Mouse (Mus musculus): ENCODE results near the gene Rasgrf1. TPM values are rescaled to one million over a fixed set of nuclear protein-coding genes. Genes with fewer than 3 reads are reported as not detected.

Gene Rasgrf1
- total RNA-seq, 2 experiments from 2014 or later: 0.06 TPM; not detected in 1

DNA sequence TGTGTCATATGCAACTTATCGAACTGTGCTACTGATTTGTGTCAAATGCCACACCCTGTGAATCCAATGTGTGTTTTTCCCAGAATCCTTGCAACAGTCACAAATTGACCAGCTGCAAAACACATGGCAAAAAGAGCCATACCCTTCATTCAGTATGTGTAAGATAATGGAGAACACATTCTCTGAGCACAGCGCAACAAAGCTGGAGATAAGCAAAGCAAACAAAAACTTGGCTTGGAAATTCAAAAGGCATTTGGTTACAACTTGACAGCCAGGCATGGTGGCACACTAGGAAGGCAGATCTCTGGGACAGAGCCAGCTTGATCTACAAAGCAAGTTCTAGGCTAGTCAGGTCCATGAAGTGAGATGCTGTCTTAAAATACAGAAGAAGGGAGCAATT, 6.9 kb upstream of the Rasgrf1 start:
- intact Hi-C loops (cut with DNase I): no loop called here
- no peak for DNase-seq (ENCODE audit: low spot score)

DNA sequence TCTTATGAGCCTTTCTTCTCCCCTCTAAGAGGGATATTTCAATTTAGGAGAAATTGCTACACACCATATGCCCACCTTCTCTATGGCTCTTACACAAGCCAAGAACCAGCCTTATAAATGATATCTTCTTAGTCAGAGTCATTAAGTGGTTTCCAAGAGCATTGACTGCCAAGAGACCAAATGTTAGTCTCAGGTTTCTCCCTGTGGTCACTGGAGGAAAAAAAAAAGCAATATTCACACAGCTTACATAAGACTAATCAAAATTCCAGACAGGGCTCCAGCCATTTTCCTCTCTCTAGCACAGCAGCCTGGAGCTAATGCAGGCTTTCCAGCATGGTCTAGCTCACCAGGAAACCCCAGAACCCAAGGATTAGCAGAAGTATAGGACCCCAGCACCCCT, 3.1 kb upstream of the Rasgrf1 start:
- intact Hi-C loops (cut with DNase I): no loop called here
- no peak for DNase-seq (ENCODE audit: low spot score)

DNA sequence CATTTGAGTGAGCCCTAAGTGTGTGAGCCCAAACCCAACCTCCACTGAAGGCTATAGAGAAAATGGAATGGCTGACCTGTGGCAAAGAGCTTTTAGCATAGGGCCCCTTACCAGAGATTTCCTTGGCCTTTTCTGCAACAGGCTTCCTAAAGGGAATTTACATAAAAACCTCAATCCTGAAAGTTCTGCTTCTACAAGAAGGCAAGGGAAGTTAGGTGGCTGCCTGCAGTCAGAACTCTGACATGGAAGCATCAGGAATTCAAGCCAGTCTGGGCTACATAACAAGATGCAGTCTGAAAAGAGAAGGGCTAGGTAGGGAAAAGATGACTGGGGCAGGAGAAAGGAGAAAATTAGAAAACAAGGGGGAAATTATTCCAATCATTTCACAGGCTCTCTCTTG, 1.8 kb upstream of the Rasgrf1 start:
- intact Hi-C loops (cut with DNase I): no loop called here
- DNase-seq (ENCODE audit: low spot score): no peak

- intact Hi-C loops (cut with DNase I): no loop called here
Observed at GRCm38 (mm10) chr9:89908601-89909000, 1.1 kb upstream of the Rasgrf1 start.

GRCm38 (mm10) chr9:89910011-89910400, 298 bp downstream of the Rasgrf1 start:
- intact Hi-C loops (cut with DNase I): no loop called here
- no peak for DNase-seq (ENCODE audit: low spot score)

More at GRCm38 (mm10) chr9:89908601-89909000, 1.1 kb upstream of the Rasgrf1 start:
- no peak for DNase-seq (ENCODE audit: low spot score)

- DNase-seq (ENCODE audit: low spot score): no peak
- intact Hi-C loops (cut with DNase I): no loop called here
Observed at GRCm38 (mm10) chr9:89910741-89911444, 1.2 kb downstream of the Rasgrf1 start.

GRCm38 (mm10) chr9:89911891-89912549, 2.3 kb downstream of the Rasgrf1 start:
- intact Hi-C loops (cut with DNase I): no loop called here
- no peak for DNase-seq (ENCODE audit: low spot score)

DNA sequence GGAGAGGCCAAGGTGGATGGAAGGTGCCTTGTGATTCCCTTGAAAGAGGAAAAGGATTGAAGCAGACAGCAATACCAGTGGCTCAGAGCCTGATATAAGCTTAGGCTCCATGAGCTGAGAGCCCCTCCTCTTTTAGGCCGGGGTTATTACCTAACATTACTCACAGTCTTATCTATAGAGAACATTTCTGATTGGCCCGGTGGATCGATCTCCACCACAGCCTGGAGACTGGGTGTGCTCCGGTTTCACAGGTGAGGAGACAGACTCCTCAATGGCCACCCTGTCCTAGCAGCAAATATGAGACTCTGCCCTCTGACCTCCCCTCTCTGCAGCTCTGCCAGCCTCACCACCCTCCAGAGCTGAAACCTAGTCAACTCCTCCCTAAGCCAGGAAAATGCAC, 3.4 kb downstream of the Rasgrf1 start:
- DNase-seq (ENCODE audit: low spot score): no peak
- intact Hi-C loops (cut with DNase I): no loop called here

GRCm38 (mm10) chr9:89916471-89916870, 6.8 kb downstream of the Rasgrf1 start:
- no peak for DNase-seq (ENCODE audit: low spot score)
- intact Hi-C loops (cut with DNase I): no loop called here

- no peak for DNase-seq (ENCODE audit: low spot score)
- intact Hi-C loops (cut with DNase I): no loop called here
Observed at GRCm38 (mm10) chr9:89917431-89917830, 7.7 kb downstream of the Rasgrf1 start.

GRCm38 (mm10) chr9:89918832-89919231, 9.1 kb downstream of the Rasgrf1 start:
- intact Hi-C loops (cut with DNase I): no loop called here
- DNase-seq (ENCODE audit: low spot score): no peak

GRCm38 (mm10) chr9:89921121-89921520, 11.4 kb downstream of the Rasgrf1 start:
- intact Hi-C loops (cut with DNase I): no loop called here
- no peak for DNase-seq (ENCODE audit: low spot score)

DNA sequence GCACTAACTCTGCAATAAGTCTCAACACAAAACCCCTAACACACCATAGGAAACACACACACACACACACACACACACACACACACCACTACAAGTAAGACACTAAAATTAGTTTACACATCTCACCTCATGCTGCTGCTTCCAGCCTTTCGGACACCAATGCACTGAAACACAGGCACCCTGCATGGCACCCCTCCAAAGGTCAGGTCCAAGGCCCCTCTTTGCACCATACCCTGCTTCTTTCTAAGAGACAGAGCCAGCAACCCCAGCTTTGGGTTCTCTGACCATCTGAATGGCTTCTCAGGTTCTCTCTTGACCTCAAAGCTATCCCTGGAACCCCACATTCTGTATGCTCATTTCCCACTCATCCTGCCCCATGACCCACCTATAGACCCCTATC, 13.0 kb downstream of the Rasgrf1 start:
- no peak for DNase-seq (ENCODE audit: low spot score)
- intact Hi-C loops (cut with DNase I): no loop called here

DNA sequence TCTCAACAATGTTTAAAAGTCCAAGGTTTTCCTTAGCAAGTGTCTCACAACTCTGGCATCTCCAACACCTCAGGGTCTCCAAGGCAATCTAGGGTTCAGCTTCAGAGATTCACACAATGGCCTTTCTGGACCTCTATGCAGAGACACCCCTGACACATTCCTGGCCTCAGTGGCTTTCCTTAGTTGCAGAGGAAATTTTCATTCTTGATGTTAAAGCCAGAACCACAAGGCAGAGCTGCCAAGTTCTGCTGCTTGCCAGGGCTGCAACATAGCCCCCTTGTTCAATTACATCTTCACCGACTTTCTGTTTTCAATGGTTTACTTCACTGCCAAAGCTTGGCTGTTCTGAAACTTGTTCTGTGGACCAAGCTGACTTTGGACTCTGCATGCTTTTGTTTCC, 15.1 kb downstream of the Rasgrf1 start:
- DNase-seq (ENCODE audit: low spot score): no peak
- intact Hi-C loops (cut with DNase I): no loop called here

- DNase-seq (ENCODE audit: low spot score): no peak
- intact Hi-C loops (cut with DNase I): no loop called here
Observed at GRCm38 (mm10) chr9:89928497-89928896, 18.8 kb downstream of the Rasgrf1 start.

- intact Hi-C loops (cut with DNase I): no loop called here
- DNase-seq (ENCODE audit: low spot score): no peak
Observed at GRCm38 (mm10) chr9:89940428-89940827, 30.7 kb downstream of the Rasgrf1 start.

DNA sequence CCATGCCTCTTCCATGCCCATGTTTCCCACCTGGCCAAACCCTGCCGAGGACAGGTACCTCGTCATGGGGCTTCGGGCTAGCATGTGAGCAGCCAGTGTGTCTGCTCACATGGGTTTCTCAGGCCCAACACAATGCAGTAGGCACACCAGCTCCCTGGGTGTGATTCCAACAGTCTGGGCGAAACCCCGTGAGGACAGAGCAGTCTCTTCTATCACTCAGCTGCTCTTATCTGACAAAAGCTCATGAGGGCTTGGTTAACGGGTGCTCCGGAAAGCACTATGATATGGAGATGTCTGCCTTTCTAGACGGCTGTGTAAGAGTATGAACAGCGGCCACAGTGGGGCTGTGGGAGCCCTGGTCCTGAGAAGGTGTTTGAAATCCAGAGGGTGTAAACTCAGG, 37.1 kb downstream of the Rasgrf1 start:
- intact Hi-C loops (cut with DNase I): no loop called here

DNA sequence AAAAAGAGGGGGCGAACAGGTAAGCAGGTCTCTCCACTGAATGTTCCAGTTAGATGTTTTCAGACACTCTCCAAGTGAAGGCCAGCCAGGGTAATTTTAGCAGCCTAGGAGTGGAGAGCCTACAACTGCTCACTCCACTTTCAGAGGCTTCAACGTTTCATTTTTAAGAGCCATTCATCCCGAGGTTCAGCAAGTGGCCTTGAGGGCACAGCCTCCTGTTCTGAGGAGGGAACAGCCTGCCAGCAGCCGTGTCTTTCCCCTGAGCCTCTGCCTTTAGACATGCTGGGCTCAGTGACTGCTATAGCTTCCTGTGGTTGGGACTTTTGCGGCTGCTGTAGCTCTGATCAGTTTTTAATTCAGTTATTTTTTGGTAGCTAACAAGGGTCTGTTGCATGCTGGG, 38.9 kb downstream of the Rasgrf1 start:
- no peak for DNase-seq (ENCODE audit: low spot score)
- intact Hi-C loops (cut with DNase I): no loop called here

More for the DNA sequence above, 37.1 kb downstream of the Rasgrf1 start:
- no peak for DNase-seq (ENCODE audit: low spot score)

- intact Hi-C loops (cut with DNase I): no loop called here
- DNase-seq (ENCODE audit: low spot score): no peak
Observed at GRCm38 (mm10) chr9:89953596-89954215, 44.0 kb downstream of the Rasgrf1 start.

DNA sequence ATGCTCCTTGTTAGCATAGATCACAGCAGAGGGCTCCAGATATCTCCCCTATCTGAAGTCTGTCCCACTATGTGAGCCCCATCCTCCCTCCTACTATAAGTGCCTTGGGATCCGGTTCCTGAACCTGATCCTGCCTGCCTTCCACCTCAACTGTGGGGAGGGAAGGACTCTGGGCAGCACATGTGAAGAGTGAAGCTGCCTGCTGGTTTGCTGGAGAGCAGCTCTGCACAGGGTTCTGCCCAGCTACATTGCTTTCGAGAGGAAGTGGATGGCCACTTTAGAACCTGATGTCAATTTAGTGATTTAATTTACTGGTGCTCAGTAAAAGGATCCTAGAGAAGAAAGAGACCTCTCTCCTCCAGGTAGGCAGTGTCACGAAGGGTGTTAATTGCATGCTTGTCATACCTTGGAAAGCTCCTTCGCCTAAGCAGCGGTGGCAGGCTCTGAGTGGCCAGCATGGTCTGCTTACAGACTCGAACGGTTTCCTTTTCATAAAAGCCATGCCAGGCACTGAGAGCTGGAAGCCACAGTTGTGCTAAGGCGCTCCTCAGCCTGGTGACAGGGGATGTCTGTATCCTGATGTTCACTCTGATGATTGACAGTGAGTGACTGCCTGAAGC, 45.3 kb downstream of the Rasgrf1 start:
- no peak for DNase-seq (ENCODE audit: low spot score)
- intact Hi-C loops (cut with DNase I): no loop called here

DNA sequence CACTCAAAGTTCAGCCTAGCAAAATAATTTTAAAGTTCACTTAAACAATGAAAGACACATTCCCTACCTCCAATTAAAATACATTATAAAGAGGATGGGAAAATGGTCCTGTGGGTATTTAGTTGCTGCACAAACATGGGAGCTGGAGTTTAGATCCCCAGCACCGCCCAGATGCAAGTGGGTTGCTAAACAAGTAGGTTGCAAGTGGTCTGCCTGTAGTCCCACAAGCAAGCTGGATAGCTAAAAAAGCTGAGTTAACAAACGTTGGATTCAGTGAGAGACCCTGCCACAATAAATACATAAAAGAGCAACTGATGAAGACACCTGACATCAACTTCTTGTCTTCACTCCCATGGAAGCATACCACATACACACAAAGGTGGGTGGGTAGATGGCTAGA, 49.3 kb downstream of the Rasgrf1 start:
- no peak for DNase-seq (ENCODE audit: low spot score)
- intact Hi-C loops (cut with DNase I): no loop called here
